Mouse (Mus musculus): ENCODE data around the gene Patz1. TPM values are rescaled to one million over a fixed set of nuclear protein-coding genes. Genes with fewer than 3 reads are reported as not detected.

Patz1 gene
- polyA plus RNA-seq, 1 experiment from 2014 or later: 46.3 TPM

DNA sequence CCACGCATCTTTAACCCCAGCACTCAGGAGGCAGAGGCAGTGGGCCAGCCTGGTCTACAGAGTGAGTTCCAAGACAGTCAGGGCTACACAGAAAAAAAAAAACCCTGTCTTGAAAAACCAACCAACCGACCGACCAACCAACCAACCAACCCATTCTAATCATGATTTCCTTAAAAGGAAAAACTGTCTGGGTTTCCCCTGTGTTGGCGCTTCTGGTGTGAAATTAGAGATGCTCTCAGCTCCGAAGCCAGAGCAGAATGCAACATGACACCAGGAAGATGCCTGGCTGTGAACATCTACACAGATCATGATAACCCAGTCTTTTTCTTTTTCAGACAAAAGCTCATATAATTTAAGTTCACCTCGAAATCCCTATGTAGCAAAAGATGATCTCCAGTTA is 5.8 kb upstream of the Patz1 start:
- no peak for ATAC-seq (ENCODE audit: insufficient number of reproducible peaks, low FRiP score, low TSS enrichment, low read depth)
- Histone ChIP-seq H3K9ac (no peak overlapping the region), H3K36me3 (no peaks in the 10 kb centered on the region), H3K27ac (replicated peaks) (no peak overlapping the region), H3K4me2 (replicated peaks) (no peak overlapping the region), H3K9me3 (replicated peaks) (no peaks in the 10 kb centered on the region), H3K4me3 (replicated peaks) (no peak overlapping the region), H3K27me3 (no peaks in the 10 kb centered on the region), H3K4me1 (0 out of 2 replicates have a peak, but pooled peaks cover 3% of the 10 kb centered on the region)
- 73% methylated on average over 6 of the region's 6 CpGs for WGBS

DNA sequence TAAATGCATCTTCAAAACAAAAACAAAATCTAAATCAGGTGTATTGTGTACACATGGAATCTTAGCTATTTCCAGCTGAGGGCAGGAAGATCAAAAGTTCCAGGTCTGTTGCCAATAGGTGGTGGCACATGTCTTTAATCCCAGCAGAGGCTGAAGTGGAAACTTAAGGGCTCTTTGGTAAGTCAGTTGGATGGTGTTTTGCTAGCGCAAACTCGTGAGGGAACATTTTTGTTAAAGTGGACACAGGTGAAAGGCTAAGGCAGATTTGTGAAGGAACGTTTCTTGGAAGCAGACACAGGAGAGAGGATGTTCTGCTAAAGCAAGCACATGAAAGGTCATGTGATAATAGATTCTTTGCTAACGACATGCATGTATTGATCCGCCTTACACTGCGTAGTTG is 5.0 kb upstream of the Patz1 start:
- Histone ChIP-seq H3K4me3 (replicated peaks) (no peak overlapping the region), H3K9ac (no peak overlapping the region), H3K4me2 (replicated peaks) (no peak overlapping the region), H3K9me3 (replicated peaks) (no peaks in the 10 kb centered on the region), H3K27ac (replicated peaks) (no peak overlapping the region), H3K4me1 (peaks cover 11% of the 10 kb centered on the region), H3K36me3 (no peaks in the 10 kb centered on the region), H3K27me3 (no peaks in the 10 kb centered on the region)
- WGBS: 79% methylated on average over 6 of the region's 6 CpGs
- no peak for ATAC-seq (ENCODE audit: insufficient number of reproducible peaks, low FRiP score, low TSS enrichment, low read depth)

- peaks cover 14% of the 10 kb centered on the region for H3K4me1 ChIP-seq
- no peaks in the 10 kb centered on the region for H3K36me3 ChIP-seq
- no peak overlapping the region for H3K4me3 ChIP-seq (replicated peaks)
- H3K4me2 ChIP-seq (replicated peaks): no peak overlapping the region
- H3K27me3 ChIP-seq: no peaks in the 10 kb centered on the region
- no peaks in the 10 kb centered on the region for H3K9me3 ChIP-seq (replicated peaks)
- H3K27ac ChIP-seq (replicated peaks): no peak overlapping the region
- H3K9ac ChIP-seq: no peak overlapping the region
- 83% methylated on average over 3 of the region's 3 CpGs for WGBS
- ATAC-seq (ENCODE audit: insufficient number of reproducible peaks, low FRiP score, low TSS enrichment, low read depth): no peak
Measured at GRCm38 (mm10) chr11:3285940-3286339, 2.7 kb upstream of the Patz1 start.

DNA sequence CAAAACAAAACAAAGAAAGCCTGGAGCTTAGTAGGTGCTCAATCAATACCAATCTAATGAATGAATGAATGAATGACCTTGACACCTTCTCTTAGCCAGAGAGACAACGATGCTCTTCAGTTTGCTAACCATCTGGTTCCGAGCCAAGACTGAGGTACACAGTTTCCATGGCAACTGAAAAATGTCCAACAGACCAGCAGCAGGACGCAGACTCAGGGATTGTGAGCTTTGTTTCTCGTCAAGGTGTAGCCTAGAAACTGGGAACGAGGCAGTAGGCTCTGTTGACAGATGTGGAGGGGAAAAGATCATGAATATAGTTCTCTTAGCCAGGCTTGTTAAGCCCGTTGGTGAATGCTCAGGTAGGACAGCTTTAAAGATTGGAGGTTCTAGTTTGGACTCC is 1.5 kb upstream of the Patz1 start:
- Histone ChIP-seq H3K4me2 (replicated peaks) (no peak overlapping the region), H3K4me1 (peaks cover 23% of the 10 kb centered on the region), H3K9me3 (replicated peaks) (no peaks in the 10 kb centered on the region), H3K36me3 (no peaks in the 10 kb centered on the region), H3K27me3 (no peaks in the 10 kb centered on the region), H3K27ac (replicated peaks) (no peak overlapping the region), H3K4me3 (replicated peaks) (no peak overlapping the region), H3K9ac (no peak overlapping the region)
- ATAC-seq (ENCODE audit: insufficient number of reproducible peaks, low FRiP score, low TSS enrichment, low read depth): no peak
- WGBS: 38% methylated on average over 6 of the region's 6 CpGs

- Histone ChIP-seq H3K36me3 (no peaks in the 10 kb centered on the region), H3K27ac (replicated peaks) (no peak overlapping the region), H3K9ac (no peak overlapping the region), H3K4me1 (peaks cover 29% of the 10 kb centered on the region), H3K4me3 (replicated peaks) (no peak overlapping the region), H3K27me3 (no peaks in the 10 kb centered on the region), H3K4me2 (replicated peaks) (peak overlapping the region; percentile 90; the same call in 1 of the 2 replicates), H3K9me3 (replicated peaks) (no peaks in the 10 kb centered on the region)
- ATAC-seq (ENCODE audit: insufficient number of reproducible peaks, low FRiP score, low TSS enrichment, low read depth): no peak
- 63% methylated on average over 5 of the region's 5 CpGs for WGBS
Measured at GRCm38 (mm10) chr11:3287921-3288320, 753 bp upstream of the Patz1 start.

GRCm38 (mm10) chr11:3289302-3289802 is 678 bp downstream of the Patz1 start:
- Histone ChIP-seq H3K27ac (replicated peaks) (peak overlapping the region; percentile 100), H3K36me3 (peaks cover 11% of the 10 kb centered on the region), H3K27me3 (no peaks in the 10 kb centered on the region), H3K4me1 (peaks cover 43% of the 10 kb centered on the region), H3K9ac (peak overlapping the region; percentile 98), H3K4me3 (replicated peaks) (peak overlapping the region; percentile 84), H3K4me2 (replicated peaks) (peak overlapping the region; percentile 90), H3K9me3 (replicated peaks) (no peaks in the 10 kb centered on the region)
- peak; percentile 89 for ATAC-seq (ENCODE audit: insufficient number of reproducible peaks, low FRiP score, low TSS enrichment, low read depth)
- under 1% methylated on average over 38 of the region's 40 CpGs for WGBS

DNA sequence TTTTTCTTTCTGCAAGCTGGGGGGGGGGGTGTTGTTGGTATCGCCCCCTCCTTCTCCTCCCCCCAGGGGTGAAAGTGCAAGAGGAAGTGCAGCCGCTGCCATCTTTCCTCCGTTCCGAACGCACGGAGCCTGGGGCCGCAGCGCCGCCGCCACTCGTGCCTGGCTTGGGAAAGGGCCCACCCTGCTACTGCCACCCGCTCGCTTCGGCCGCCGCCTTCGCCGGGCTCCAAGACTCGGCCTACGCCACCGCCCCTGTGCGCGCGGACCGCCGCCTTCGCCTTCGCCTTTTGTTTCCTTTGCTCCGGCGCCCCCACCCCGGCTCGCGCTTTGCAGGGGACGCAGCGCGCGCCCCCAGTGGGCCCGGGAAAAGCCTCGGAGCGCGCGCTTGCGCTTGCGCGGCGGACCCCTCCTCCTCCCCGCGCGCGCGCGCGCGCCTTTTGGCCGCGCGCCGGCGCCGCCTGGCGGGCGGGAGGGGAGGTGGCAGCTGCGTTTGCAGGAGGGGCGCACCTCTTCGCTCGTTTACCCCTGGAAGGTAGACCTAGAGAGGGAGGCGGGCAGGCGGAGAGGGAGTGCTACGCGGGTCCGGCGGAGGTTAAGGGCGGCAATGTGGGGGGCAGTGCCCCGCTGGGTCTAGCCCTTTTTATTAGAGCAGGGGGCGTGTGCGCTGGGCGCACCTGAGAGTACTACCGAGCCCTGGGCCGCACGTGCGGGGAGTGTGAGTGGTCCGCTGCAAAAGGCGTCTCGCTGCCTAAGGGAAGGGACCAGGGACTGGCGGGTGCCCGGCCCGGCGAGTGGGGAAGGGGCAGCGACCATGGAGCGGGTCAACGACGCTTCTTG is 1.3 kb downstream of the Patz1 start:
- Histone ChIP-seq H3K27me3 (no peaks in the 10 kb centered on the region), H3K4me3 (replicated peaks) (peak overlapping the region; percentile 84), H3K36me3 (peaks cover 17% of the 10 kb centered on the region), H3K4me1 (peaks cover 49% of the 10 kb centered on the region), H3K9me3 (replicated peaks) (no peaks in the 10 kb centered on the region), H3K9ac (peak overlapping the region; percentile 98), H3K4me2 (replicated peaks) (peak overlapping the region; percentile 90), H3K27ac (replicated peaks) (peak overlapping the region; percentile 100)
- WGBS: under 1% methylated on average over 84 of the region's 92 CpGs
- peak; percentile 63 for ATAC-seq (ENCODE audit: insufficient number of reproducible peaks, low FRiP score, low TSS enrichment, low read depth)

DNA sequence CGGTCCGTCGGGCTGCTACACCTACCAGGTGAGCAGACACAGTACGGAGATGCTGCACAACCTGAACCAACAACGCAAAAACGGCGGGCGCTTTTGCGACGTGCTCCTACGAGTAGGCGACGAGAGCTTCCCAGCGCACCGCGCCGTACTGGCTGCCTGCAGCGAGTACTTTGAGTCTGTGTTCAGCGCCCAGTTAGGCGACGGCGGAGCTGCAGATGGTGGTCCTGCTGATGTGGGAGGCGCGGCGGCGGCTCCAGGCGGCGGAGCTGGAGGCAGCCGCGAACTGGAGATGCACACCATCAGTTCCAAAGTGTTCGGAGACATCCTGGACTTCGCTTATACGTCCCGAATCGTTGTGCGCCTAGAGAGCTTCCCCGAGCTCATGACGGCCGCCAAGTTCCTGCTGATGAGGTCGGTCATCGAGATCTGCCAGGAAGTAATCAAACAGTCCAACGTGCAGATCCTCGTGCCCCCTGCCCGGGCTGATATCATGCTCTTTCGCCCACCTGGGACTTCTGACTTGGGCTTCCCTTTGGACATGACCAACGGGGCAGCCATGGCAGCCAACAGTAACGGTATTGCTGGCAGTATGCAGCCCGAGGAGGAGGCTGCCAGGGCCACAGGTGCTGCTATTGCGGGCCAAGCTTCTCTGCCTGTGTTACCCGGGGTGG is 2.1 kb downstream of the Patz1 start:
- H3K9ac ChIP-seq: peak overlapping the region; percentile 98
- H3K4me3 ChIP-seq (replicated peaks): peak overlapping the region; percentile 84
- H3K36me3 ChIP-seq: peaks cover 23% of the 10 kb centered on the region
- no peaks in the 10 kb centered on the region for H3K27me3 ChIP-seq
- under 1% methylated on average over 50 of the region's 50 CpGs for WGBS
- H3K4me2 ChIP-seq (replicated peaks): peak overlapping the region; percentile 90
- H3K27ac ChIP-seq (replicated peaks): peak overlapping the region; percentile 100
- H3K4me1 ChIP-seq: peaks cover 55% of the 10 kb centered on the region
- H3K9me3 ChIP-seq (replicated peaks): no peaks in the 10 kb centered on the region
- no peak for ATAC-seq (ENCODE audit: insufficient number of reproducible peaks, low FRiP score, low TSS enrichment, low read depth)

DNA sequence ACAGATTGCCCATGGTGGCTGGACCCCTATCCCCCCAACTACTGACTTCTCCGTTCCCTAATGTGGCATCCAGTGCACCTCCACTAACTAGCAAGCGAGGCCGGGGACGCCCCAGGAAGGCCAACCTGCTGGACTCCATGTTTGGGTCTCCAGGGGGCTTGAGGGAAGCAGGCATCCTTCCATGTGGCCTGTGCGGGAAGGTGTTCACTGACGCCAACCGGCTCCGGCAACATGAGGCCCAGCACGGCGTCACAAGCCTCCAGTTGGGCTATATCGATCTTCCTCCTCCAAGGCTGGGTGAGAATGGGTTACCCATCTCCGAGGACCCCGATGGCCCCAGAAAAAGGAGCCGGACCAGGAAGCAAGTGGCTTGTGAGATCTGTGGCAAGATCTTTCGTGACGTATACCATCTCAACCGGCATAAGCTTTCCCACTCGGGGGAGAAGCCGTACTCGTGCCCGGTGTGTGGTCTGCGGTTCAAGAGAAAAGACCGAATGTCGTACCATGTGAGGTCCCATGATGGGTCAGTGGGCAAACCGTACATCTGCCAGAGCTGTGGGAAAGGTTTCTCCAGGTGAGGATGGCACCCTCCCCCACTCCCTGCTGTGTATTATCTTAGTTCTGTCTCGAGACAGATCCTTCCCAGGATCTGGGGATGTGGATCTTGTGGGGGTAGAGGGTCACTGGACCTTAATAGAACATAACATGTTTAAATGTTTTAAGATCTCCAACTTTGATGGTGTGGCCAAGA is 2.8 kb downstream of the Patz1 start:
- Histone ChIP-seq H3K27me3 (no peaks in the 10 kb centered on the region), H3K4me1 (peaks cover 59% of the 10 kb centered on the region), H3K9me3 (replicated peaks) (no peaks in the 10 kb centered on the region), H3K9ac (peak overlapping the region; percentile 98), H3K4me3 (replicated peaks) (peak overlapping the region; percentile 84), H3K27ac (replicated peaks) (peak overlapping the region; percentile 100), H3K4me2 (replicated peaks) (peak overlapping the region; percentile 90), H3K36me3 (peaks cover 29% of the 10 kb centered on the region)
- under 1% methylated on average over 26 of the region's 26 CpGs for WGBS
- no peak for ATAC-seq (ENCODE audit: insufficient number of reproducible peaks, low FRiP score, low TSS enrichment, low read depth)

DNA sequence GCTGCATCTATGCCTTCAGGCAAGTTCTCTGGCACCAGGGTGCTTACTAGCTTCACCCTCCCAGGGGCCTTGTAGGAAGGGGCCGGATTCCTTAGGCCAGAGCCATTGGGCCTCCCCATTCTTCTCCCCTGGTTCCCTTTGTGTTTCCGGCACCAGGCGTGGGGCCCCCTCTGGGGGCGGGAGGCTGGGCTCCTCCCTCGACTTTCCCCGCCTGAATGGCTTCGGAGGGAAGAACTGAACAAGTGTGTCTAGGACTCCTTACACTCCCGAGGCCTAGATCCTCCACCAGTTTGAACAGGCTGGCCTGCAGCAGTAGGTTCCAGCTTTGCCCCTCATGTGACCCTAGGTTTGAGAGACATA is 3.4 kb downstream of the Patz1 start:
- Histone ChIP-seq H3K36me3 (peaks cover 35% of the 10 kb centered on the region), H3K9me3 (replicated peaks) (no peaks in the 10 kb centered on the region), H3K4me1 (peaks cover 59% of the 10 kb centered on the region), H3K4me3 (replicated peaks) (peak overlapping the region; percentile 84), H3K4me2 (replicated peaks) (peak overlapping the region; percentile 90), H3K27ac (replicated peaks) (peak overlapping the region; percentile 100), H3K9ac (peak overlapping the region; percentile 98), H3K27me3 (no peaks in the 10 kb centered on the region)
- ATAC-seq (ENCODE audit: insufficient number of reproducible peaks, low FRiP score, low TSS enrichment, low read depth): 0 out of 2 replicates have a peak, but pooled peaks have one; percentile 9
- 1% methylated on average over 8 of the region's 8 CpGs for WGBS

DNA sequence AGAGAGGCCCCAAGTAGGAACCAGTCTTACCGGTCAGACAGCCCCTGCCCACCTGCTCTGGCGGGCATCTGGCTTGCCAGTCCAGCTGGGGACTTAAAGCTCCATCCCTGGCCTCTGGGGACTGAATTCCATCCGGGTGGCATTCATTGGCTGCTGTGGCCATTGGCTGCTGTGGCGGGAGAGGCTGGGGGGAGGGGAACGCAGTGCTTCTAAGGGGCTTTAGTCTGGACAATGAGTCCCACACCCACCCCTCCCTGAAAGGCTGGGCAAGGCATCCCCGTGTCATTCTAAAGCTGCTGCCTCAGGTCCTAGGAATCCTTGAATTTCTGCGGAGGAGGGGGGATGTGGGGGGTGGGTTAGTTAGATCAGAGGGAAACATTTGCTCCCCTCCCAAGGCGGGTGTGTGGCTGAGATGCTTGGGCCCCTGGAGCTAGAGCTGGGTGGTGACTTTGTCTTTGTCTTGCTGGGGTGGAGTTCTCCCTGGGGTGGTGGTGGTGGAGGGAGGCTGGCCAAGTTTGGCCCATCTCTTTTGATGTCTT is 4.1 kb downstream of the Patz1 start:
- H3K36me3 ChIP-seq: peaks cover 42% of the 10 kb centered on the region
- H3K4me1 ChIP-seq: peaks cover 62% of the 10 kb centered on the region
- WGBS: 1% methylated on average over 8 of the region's 8 CpGs
- peak overlapping the region; percentile 98 for H3K9ac ChIP-seq
- peak overlapping the region; percentile 84 for H3K4me3 ChIP-seq (replicated peaks)
- peak overlapping the region; percentile 100 for H3K27ac ChIP-seq (replicated peaks)
- no peak for ATAC-seq (ENCODE audit: insufficient number of reproducible peaks, low FRiP score, low TSS enrichment, low read depth)
- peak overlapping the region; percentile 90 for H3K4me2 ChIP-seq (replicated peaks)
- no peaks in the 10 kb centered on the region for H3K9me3 ChIP-seq (replicated peaks)
- H3K27me3 ChIP-seq: no peaks in the 10 kb centered on the region
